Mouse (Mus musculus): ENCODE measurements around the gene Tenm2.
A peak's percentile ranks its signal among the peaks of the same experiment; 100 is the strongest.

Gene Tenm2

GRCm38 (mm10) chr11:35974632-35975450, 1260.9 kb downstream of the Tenm2 start:
- peak; percentile 73 for DNase-seq

GRCm38 (mm10) chr11:35973135-35973534, 1262.6 kb downstream of the Tenm2 start:
- no peak for DNase-seq

GRCm38 (mm10) chr11:35972270-35972931, 1263.4 kb downstream of the Tenm2 start:
- DNase-seq = no peak

- DNase-seq = no peak
Measured at GRCm38 (mm10) chr11:35970806-35971705, 1264.7 kb downstream of the Tenm2 start.

- no peak for DNase-seq
Measured at GRCm38 (mm10) chr11:35968291-35968690, 1267.5 kb downstream of the Tenm2 start.

- no peak for DNase-seq
Measured at GRCm38 (mm10) chr11:35963981-35964549, 1271.7 kb downstream of the Tenm2 start.

- peak; percentile 63 for DNase-seq
Measured at GRCm38 (mm10) chr11:35963554-35963953, 1272.2 kb downstream of the Tenm2 start.

GRCm38 (mm10) chr11:35962431-35962830, 1273.3 kb downstream of the Tenm2 start:
- no peak for DNase-seq

GRCm38 (mm10) chr11:35959270-35959669, 1276.5 kb downstream of the Tenm2 start:
- DNase-seq = no peak

Data from kidney, adult 18-20 months (tissue).